Mouse (Mus musculus): ENCODE results near the gene Arhgef28.

DNA sequence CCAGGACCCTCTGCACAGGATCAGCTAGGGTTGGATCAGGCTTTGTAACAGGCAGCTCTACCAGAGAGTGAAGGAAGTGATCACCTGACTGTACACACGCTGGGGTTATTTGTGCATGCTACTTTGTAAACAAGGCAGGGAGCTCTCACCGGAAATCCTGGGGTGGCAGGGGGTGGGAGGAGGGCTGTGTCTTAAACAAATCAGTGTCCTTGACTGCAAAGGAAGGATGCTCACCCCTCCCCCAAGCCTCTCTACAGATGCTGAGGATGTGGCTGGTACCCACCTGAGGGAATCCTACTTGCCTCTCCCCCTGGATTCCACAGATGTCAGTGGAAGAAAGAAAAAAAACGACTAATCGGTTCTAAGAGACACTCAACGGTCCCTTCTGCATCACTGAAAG lies 176.2 kb downstream of the Arhgef28 start:
- TF ChIP-seq CTCF (IDR thresholded peaks at IDR 0.05; ENCODE audit: control insufficient read depth, insufficient read depth, insufficient read length) (no peak), USF1 (IDR thresholded peaks at IDR 0.05; ENCODE audit: low read depth) (no peak), FOSL1 (IDR thresholded peaks at IDR 0.05; ENCODE audit: insufficient read depth, low read length, poor library complexity, severe bottlenecking) (no peak), MAX (IDR thresholded peaks at IDR 0.05) (no peak), MYOD1 (IDR thresholded peaks at IDR 0.05; ENCODE audit: control insufficient read depth, insufficient read length, low read depth) (no peak), CEBPB (IDR thresholded peaks at IDR 0.05; ENCODE audit: low read depth) (no peak)

All from C2C12 (cell line).